Mouse (Mus musculus) heart, adult 9 months (tissue): Measurements from ENCODE around the gene Dnah17.

Source experiments
- DNase-seq, 2 experiments: peaks; one replicate each; pipeline ENCODE4 v3.0.0; 2022; ENCODE audit warnings: low spot score in 2 of 2

Dnah17 gene

DNA sequence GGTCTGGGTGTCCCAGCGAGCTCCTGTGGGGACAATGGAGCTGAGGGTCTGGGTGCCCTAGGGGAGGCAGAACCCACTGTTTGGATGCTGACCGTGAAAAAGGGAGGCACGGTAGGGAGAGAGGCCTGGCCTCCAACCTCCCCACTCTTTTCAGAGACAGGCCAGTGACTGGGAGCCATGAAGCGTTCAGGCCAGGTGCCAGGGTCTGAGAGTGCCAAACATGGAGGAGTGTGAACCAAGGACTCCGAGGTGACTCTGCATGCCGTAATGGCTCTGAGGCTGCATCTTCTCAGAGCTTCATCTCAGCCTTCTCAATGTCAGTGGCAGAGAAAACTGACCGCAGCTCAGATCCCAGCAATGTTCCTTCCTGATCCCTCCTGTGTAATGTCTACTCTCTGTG, 107.0 kb downstream of the Dnah17 start:
- no peak for DNase-seq

DNA sequence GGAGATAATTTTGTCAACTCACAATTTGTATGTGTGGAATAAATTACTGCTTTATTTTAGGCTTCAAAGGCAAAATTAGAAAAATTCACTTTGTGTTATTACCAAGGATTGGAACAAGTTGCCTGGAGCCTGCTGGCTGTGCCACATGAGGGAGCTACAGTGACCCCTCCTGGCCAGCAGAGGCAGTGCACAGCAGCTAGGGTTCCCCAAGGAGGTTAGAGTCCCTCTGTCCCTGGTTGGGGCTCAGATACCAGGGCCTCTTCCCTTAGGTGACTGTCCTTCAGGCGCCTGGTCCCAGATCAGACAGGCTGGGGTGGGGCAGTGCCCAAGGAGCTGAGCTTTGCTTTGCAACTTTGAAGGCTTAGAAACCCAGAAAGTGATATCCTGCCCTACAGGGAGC, 108.6 kb downstream of the Dnah17 start:
- peak; percentile 45 to 71 for DNase-seq

DNA sequence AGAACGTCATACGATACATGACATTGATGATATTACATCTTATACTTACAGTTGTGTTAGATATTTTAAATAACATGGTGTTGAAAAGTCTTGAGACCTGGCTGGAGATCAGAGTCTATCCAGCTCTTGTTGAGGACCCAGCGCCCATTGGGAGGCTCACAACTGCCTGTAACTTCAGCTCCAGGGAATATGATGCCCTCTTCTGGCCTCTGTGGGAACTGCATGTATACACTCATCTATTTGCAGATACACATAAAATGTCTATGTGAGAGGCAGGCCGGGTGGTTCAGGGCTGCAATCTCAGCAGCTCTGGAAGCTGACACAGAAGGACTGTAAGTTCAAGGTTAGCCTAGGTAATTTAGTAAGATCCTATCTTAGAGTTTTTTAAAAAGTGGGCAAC, 112.1 kb downstream of the Dnah17 start:
- DNase-seq: no peak

DNA sequence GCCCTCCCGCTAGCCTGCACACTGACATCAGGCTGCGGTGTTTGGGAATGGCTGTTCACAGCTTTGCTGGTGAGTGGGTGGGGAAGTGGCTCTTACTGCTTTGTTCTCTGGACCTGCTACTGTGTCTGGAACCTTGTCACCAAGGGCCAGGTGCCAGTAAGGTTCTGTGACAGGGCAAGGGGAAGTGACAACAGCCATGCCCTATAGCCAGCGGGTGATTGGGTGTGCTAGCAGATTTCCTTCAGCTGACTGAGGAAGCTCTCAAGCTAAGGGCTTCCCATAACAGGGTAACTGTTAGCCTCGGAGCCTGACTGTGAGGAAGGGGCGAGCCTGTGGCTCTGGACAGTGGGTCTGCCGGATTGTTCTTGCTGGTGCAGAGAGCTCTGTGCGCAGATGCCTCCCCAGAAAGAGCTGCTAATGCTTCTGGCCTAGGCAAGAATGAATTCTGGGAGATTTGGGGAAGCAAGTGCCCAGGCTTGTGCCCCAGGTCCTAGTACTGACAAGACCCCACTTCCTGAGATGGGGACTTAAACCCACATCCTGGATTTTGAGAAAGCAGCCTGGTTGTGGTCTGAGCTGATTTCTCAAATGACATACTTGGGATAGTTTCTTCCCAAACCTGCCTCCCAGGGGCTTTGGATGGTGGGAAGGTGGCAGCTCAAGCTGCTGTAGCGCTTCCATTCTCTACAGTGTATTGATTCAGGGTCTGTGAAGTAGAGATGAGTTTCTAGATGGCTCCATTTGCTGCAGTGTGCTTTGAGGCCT, 114.9 kb downstream of the Dnah17 start:
- DNase-seq: no peak

DNA sequence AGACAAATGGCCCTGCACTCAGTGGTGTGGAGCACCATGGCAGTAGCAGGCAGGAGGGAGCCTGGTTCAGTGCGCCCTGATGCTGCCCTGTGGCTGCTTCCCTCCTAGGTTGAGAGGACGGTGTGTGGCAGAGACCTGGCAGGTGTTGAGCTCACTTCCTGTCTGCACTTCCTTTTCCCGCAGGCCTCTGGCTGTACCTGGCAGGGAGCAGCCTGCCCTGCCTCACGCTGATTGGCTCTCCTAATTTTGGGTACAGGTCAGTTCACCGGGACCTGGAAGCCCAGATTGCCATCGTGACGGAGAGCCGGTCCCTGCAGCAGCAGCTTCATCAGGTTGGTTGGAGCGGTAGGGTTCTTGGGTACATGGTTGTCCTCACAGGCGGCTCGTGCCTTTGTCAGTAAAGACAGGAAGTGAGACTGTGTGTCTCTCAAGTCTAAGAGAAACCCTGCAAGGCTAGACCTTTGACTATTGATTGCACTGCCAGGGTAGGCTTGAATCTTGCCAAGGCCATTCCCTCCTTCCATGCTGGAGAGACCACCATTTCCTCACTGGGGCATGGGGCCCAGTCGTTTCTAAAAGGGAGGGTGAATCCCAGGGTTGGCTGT, 115.9 kb downstream of the Dnah17 start:
- DNase-seq: no peak

DNA sequence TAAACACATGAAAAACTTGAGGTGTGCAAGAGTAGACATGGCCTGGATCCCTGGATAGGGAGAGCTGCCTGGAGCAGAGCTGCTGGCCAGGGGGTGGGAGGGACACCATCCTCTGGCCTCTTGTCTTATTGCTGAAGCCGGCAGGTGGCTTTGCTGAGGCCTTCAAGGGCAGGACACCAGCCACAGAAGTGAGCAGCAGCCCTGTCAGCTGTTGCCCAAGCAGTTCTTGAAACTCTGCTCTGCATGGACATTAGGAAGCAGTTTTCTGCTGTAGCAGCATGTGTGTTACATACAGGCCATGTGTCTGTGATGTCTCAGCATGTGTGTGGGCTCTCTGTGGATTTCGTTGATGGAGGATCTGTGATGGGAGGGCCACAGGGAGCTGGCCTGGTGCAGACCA, 117.1 kb downstream of the Dnah17 start:
- no peak for DNase-seq

DNA sequence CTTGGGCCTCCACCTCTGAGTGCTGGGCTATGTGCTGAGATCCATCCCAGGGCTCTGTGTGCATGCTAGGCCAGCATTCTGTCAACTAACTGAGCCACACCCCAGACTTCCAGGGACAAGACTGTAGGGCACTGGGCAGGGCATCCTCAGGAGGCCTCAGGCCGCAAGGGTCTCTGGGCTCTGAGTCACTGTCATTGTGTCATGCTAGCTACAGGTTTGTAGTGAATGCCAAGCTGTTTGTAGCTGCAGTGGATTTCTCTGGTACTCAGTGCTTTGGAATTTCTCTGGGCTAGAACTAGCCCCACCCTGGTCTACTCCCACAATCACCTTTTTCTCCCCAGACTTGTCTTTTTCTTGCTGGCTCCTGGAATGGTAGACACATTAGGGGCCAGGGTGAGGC, 117.8 kb downstream of the Dnah17 start:
- DNase-seq: no peak

DNA sequence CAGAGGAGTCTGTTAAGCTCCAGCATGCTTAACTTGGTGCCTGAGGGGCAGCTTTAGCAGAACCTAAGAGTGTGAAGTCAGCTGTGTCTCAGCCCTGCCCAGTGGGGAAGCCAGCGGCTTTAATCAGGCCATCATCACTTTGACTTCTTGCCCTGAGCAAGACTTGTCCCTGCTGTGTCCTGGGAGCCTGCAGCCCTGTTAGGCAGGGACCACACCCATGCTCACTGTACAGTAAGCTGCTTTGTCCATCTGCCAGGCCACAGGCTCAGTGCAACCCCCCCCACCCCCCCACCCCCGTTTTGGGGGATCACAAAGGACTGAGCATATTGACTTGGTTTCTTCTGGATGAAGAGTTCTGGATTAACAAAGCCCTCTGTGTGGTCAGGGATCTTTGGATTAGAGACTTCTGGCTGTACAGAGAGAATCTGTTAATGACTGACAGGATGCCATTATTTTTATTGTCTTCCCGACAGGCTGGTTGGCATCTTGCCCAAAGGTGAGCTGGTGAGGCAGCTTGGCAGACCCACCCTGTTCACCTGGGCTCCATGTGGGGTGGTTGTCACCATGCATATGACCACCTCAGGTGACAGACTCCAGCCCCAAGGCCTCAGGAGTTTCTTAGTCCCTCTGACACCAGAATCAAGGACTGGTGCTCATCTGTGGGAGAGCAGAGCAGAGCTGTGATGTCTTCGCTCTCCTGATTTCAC, 120.4 kb downstream of the Dnah17 start:
- no peak for DNase-seq

DNA sequence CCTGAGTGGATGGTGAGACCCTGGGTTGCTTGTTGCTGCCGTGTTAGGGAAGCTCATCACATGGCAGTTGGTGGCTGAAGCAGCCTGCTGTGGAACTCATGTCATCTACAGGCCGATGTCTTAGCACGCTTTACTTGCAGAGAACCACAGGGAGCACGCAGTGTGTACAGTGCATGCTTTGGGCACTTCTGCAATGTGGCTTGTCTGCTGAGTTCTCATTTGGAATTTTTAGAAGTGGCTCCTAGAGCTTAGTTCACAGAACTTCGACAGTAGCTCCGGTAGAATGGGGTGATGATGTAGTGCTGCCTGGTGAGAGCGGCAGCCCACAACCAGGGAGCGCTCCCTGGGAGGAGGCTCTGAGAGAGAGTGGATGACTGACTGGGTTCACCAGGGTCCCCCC, 121.6 kb downstream of the Dnah17 start:
- DNase-seq: no peak

DNA sequence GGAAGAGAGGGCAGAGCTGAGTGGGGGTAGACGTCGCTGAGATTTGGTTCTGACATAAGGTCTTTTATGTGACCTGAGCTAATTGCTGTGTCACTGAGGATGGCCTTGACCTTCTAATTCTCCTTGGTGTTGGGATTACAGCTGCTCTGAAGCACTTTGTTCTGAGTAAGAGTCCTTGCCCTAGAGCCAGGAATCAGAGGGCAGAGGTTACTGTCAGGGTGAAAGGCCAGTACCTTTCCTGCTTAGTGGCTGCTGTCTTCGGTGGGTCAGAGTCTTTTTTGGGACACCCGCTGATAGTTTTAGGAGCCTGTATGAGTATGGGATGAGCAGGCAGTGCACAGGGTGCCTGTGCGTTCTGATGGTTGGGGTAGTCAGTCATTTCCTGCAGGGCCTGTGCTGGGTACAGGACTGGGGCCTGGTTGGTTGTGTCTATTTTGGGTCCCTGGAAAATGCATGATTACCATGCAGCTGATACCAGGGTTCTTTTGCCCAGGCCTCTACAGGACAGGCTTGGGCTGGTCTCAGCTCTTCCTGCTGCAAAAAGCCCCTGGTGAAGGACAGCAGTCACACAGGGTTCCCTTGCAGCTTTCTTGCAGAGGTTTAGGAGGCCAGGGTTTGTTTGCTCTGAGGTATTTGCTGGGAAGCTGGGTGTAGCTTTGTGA, 122.2 kb downstream of the Dnah17 start:
- DNase-seq: no peak

DNA sequence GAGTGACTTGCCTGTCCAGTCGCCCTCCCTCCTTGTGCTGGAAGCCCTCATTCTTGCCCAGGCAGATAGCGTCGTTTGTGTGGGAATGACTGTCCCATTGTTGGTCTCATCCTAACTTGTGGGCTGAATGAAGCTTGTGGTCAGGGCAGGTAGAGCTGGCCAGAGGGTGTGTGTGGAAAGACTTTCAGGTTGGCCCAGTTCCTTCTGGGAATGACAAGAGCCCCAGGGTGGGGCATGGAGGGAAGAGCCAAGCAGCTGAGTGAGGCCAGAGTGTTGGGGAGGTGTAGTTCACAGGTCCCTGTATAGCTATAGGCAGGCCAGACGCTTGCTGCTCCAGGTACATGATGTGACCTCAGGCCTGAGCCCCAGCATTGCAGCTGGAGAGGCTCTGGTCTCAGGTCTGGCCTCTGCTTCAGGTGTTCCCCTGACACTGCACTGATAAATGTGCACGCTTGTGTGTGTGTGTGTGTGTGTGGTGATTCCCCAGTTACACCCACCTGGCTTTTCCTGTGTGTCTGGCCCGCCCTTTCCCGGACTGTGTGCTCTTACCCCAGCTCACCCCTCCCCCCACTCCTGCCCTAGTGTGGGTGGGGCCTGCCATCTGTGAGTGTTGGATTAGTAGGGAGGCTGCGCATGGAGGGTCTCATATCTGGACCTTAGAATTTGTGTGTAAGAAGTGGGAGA, 122.8 kb downstream of the Dnah17 start:
- no peak for DNase-seq

DNA sequence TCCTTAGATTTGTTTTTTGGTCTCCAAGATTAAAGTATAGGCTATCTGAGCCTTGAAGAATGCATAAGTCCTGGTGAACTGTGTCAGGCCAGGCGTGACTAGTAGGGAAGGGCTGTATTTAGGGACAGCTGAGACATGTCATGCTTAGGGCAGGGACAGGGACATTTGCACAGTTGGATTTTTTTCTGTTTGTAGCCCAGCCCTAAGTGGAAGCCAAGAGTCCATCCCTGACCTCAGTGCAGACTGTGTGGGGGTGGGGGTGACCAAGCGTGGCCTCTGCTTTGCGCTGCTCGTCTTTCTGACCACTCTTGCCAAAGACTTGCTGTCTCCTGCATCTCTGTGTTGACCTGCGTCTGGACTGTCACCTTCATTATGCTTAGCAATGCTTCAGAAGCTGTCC, 126.2 kb downstream of the Dnah17 start:
- DNase-seq: no peak

DNA sequence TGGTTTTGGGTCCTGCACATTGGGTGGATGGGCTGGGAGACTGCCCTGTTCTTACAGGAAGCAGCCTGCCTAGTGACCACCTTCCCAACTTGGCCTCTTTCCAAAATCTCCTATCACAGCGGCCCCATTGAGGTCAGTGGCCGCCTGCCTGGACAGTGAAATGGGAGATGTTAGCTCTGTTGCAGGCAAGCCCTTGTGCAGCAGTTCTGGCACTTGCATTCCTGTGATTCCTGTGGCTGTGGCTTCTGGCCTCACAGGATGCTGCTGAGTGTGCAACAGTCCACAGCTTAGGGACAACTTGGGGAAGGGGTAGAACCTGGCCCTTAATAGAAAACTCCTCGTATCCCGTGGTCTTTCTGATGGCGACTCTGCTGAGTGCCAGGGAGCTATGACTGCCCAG, 126.7 kb downstream of the Dnah17 start:
- no peak for DNase-seq

DNA sequence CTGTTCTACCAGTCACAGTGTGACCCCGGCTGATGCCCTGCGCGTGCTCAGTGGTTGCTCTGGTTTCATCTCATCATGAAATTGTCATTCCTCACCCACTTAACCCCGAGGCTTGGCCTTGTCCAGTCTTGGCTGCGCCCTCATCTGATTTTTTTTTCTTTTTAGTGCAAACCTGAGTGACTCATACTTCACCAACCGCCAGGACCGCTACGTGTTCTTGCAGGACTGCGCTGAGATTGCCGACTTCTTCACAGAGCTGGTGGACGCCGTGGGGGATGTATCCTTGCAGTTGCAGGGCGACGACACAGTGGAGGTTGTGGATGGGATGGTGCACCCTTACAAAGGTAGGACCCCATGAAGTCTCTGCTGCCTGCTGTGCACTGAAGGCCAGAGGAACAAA, 127.3 kb downstream of the Dnah17 start:
- no peak for DNase-seq

DNA sequence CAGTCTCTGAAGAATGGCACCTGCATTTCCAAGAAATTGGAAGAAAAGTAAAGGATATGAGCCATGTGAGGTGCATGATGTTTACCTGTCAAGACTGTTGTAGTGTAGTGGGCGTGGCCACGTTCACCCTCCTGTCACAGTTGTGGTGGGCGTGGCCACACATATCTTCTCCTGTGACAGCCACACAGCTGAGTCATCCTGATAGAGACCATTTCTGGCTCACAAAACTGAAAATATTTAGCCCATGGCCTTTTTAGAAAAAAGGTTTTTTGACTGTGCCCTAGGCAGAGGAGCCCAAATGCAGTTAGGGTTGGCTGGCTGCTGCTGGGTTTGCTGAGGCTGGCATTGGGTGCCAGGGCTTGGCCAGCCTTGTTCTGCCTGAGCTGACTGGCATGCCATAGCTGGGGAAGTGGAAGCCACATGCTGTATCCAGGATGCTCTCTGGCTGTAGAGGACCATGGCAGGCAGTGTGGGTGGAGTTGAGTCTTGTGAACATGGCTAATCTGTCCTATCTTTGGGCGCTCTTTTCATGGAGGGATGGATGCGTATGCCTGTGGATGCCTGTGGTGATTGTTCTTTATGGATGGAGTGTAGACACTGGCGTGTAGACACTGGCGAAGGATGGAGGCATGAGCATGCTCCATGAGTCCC, 129.7 kb downstream of the Dnah17 start:
- DNase-seq: no peak

DNA sequence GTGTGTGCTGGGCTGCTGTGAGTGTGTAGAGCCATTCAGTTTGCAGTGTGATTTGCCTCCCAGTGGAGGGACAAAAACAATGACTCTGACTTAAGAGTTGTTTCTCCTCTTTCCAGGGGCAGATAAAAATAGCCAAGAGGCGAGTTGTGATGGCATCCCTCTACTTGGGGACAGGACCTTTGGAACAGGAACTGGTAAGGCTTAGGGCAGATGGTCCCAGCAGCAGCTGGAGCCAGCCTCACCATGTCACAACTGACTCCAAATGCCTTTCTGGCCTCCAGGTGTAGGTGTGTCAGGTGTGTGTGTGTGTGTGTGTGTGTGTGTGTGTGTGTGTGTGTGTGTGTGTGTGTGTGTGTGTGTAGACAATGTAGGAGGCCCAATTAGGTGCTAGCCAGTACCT, 130.4 kb downstream of the Dnah17 start:
- DNase-seq: no peak

DNA sequence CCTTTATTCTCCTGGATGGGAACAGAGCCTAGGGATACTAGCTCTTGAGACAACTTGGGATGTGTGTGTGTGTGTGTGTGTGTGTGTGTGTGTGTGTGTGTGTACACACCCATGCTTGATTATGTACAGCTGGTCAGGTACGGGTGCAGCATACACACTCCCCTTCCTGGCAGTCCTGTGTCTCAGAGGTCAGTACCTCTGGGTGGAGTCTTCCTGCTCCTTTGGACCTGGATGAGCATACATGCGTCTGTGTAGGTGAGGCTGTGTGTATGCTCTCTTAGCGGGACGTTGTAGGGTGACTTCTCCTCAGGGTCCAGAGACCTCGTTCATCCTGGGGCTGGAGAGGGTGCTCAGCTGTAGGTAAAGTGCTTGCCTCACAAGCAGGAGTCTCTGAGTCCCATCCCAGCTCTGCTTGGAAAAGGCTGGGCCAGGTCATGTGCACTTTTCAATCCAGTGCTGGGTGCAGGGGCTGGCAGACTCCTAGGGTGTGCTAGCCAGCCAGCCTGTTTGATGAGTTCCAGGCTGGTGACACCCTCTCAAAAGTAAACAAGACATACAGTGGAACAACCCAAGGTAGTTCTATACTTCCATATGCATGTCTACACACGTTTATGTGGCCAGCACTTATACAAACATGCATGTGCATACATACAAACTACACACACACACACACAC, 131.0 kb downstream of the Dnah17 start:
- DNase-seq: no peak

DNA sequence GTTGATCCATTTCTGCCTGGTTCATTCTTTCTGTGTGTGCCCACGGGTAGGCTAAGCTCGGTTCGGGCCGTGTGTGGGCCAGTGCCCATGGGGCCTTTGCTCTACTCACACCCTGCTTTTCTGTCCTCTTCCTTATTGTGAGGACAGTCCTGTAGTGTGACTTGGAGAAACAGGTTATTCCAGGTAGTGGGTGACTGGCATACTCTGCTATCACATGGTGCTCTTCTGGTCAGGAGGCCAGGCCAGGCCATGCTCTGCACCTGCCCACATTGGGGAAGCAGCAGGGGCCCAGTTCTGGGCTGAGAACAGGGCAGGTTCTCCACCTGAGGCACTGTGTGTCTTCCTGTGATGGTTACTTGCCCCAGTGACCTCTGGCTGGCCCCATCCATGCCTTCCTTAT, 132.1 kb downstream of the Dnah17 start:
- no peak for DNase-seq

DNA sequence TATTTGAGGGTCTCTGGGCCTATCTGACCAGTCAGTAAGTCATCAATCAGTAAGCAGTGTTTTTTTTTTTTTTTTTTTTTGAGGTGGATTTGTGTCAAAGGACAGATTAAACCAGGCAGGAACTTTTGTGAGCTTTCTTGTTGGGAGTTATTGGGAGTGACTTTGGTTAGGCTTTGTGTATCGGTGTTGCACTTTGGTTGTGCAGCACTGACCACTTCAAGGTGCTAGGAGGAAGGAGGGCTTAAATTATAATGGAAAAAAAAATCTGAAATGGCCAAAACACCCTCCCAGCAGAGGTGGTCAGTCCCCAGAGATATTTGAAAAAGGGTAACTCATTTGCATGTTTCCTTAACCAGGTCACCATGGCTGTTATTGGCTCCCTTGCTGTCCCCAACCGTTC, 133.3 kb downstream of the Dnah17 start:
- DNase-seq: no peak

DNA sequence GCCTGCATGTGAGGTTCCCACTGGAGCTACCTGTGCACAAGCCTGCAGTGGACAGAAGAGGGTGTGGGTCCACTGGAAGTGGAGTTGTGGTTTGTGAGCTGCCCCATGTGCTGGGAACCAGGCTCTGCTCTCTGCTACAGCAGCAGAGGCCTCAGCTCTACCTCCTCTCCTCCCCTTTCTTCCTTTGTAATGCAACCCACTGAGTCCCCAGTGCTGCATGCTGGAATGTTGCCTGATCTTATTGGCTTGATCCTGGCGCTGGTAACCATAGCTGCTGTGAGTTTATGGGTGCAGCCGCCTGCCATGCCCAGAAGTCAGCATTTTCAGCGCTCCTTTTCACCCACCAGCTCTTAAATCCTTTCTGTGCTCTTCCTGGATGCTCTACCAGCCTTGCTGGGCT, 134.4 kb downstream of the Dnah17 start:
- no peak for DNase-seq

DNA sequence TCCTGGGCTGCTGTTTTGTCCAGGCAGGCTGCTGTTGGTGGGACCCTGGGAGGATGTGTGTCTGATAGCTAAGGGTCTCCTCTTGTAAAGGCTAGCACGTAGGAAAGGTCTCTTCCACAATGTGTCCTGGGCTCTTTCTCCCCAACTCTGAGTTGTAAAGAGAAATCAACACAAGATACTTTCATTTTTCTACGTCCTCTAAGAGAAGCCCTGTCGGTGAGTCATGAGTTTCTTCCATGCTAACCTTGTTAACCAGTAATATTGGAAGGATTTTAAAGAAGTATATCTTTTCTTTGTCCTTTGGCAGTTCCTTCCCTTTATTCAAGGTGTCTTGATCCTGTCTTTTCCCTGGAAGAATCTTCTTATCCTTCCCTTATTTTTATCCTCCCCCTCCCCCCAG, 134.8 kb downstream of the Dnah17 start:
- no peak for DNase-seq
